ENCODE assay signal across 9 mouse cellular contexts in genomic region chr13:98810143-98810542, GRCm38 (mm10). TPM values are rescaled to one million over a fixed set of nuclear protein-coding genes. Genes with fewer than 3 reads are reported as not detected.
DNase-seq lines count a peak whose midpoint lies in the region; ATAC-seq lines count a peak whose summit lies in the region.
"Had no signal": no experiment of that assay in that cellular context is flagged by ENCODE, and none has a peak within 500 bp of the region (broad histone marks: within the 10 kb centered on the region; RNA-seq: fewer than 3 reads in every experiment).

No protein-coding gene starts in this region.

- H3K4me3 ChIP-seq in liver, embryonic 15.5 days (replicated peaks) = peak overlapping the region; percentile 44
- no peak overlapping the region for H3K4me3 ChIP-seq in hindbrain, embryonic 13.5 days

- intact Hi-C loops in heart, postnatal 14 days (cut with DNase I) = no loop called here

- H3K9me3 ChIP-seq in liver, embryonic 15.5 days (replicated peaks) = no peaks in the 10 kb centered on the region
- no peaks in the 10 kb centered on the region for H3K9me3 ChIP-seq in hindbrain, embryonic 13.5 days

- peak overlapping the region; percentile 99 for H3K27ac ChIP-seq in liver, embryonic 15.5 days (replicated peaks)
- H3K27ac ChIP-seq in hindbrain, embryonic 13.5 days = no peak overlapping the region

- H3K9ac ChIP-seq in liver, embryonic 15.5 days = peak overlapping the region; percentile 44
- H3K9ac ChIP-seq in hindbrain, embryonic 13.5 days = no peak overlapping the region

- H3K27me3 ChIP-seq in liver, embryonic 15.5 days = no peaks in the 10 kb centered on the region
- H3K27me3 ChIP-seq in hindbrain, embryonic 13.5 days = no peaks in the 10 kb centered on the region

- peak; percentile 32 to 34 for DNase-seq in heart, adult 18-20 months
- no peak for DNase-seq in heart, postnatal 14 days
- peak; percentile 34 for DNase-seq in CD4-positive helper T cell, adult 2 months (ENCODE audit: low read depth, low spot score)
- DNase-seq in c-Kit-positive CD71-positive TER-119-negative erythroid progenitor cells, embryonic 14.5 days (ENCODE audit: low read depth) = peak; percentile 70
- DNase-seq in ovary, postnatal 36 days (ENCODE audit: low spot score) = no peak
- DNase-seq in kidney, postnatal 36 days = no peak
- DNase-seq: cerebellum, postnatal 14 days had no signal

- ATAC-seq in liver, embryonic 15.5 days (ENCODE audit: insufficient read depth) = peak; percentile 75
- no peak for ATAC-seq in hindbrain, embryonic 13.5 days (ENCODE audit: low FRiP score)

- H3K36me3 ChIP-seq in liver, embryonic 15.5 days (replicated peaks) = peaks cover 9% of the 10 kb centered on the region
- peaks cover 3% of the 10 kb centered on the region for H3K36me3 ChIP-seq in hindbrain, embryonic 13.5 days

- WGBS in liver, embryonic 15.5 days (ENCODE audit: insufficient replicate concordance) = 12% methylated on average over 6 of the region's 6 CpGs
- 82% methylated on average over 6 of the region's 6 CpGs for WGBS in hindbrain, embryonic 13.5 days

- peak overlapping the region; percentile 72 for H3K4me2 ChIP-seq in liver, embryonic 15.5 days
- H3K4me2 ChIP-seq in hindbrain, embryonic 13.5 days = no peak overlapping the region

- H3K4me1 ChIP-seq in liver, embryonic 15.5 days (replicated peaks) = peaks cover 22% of the 10 kb centered on the region
- peaks cover 17% of the 10 kb centered on the region for H3K4me1 ChIP-seq in hindbrain, embryonic 13.5 days (replicated peaks)

RNA-seq across cellular contexts. Expression of gene Fcho2, which starts 5.1 kb away (rescaled TPM):
- total RNA-seq in heart, adult 18-20 months (2021) = 10 to 100 TPM; 27.7 to 38.3 TPM
- 10 to 100 TPM; 37.9 to 43.0 TPM for total RNA-seq in heart, postnatal 14 days (2021)
- 25.5 and 28.0 TPM in 2 replicates for polyA plus RNA-seq in liver, embryonic 15.5 days (2015; fragmentation: Nextera tagmentation; extraction: Ambion mirVana)
- 29.4 and 31.4 TPM in 2 replicates for polyA plus RNA-seq in hindbrain, embryonic 13.5 days (2015; fragmentation: Nextera tagmentation; extraction: Ambion mirVana)

Comparison
In these comparisons a context has a peak if more than half of its experiments do, and no peak if none do; other contexts are left out.
1. DNase-seq: peak in heart, adult 18-20 months (2 of 2), CD4-positive helper T cell, adult 2 months (single experiment) and c-Kit-positive CD71-positive TER-119-negative erythroid progenitor cells, embryonic 14.5 days (single experiment); none in heart, postnatal 14 days (0 of 2), ovary, postnatal 36 days (single experiment) and kidney, postnatal 36 days (0 of 2).